Mouse (Mus musculus) CH12.LX (cell line): ENCODE results near the gene Dnm1.

ENCODE experiments used
- BHLHE40 ChIP-seq: IDR thresholded peaks from 2 replicates; pipeline ENCODE4 v1.6.1; 2011; ENCODE audit warnings: mild to moderate bottlenecking, low read depth, low read length, improper control_type of control experiment
- CHD2 ChIP-seq: IDR thresholded peaks from 2 replicates; pipeline ENCODE4 v1.6.1; 2011; ENCODE audit warnings: low read length, improper control_type of control experiment
- CTCF ChIP-seq, 2 experiments: IDR thresholded peaks in 1 of 2; conservative IDR thresholded peaks in 1 of 2; 2 replicates each; pipeline ENCODE4 v1.5.1; 2011 to 2012; ENCODE audit warnings: low read depth in 2 of 2, low read length in 2 of 2, improper control_type of control experiment in 1 of 2, inconsistent platforms in 1 of 2, mild to moderate bottlenecking in 1 of 2, moderate library complexity in 1 of 2
- EP300 ChIP-seq: IDR thresholded peaks from 2 replicates; pipeline ENCODE4 v1.6.1; 2011; ENCODE audit warnings: low read length, improper control_type of control experiment
- ETS1 ChIP-seq: conservative IDR thresholded peaks from 2 replicates; pipeline ENCODE4 v1.6.1; 2012; ENCODE audit warnings: low read depth, mild to moderate bottlenecking, inconsistent platforms, low read length, improper control_type of control experiment, moderate library complexity
- JUND ChIP-seq: conservative IDR thresholded peaks from 2 replicates; pipeline ENCODE4 v1.6.1; 2011; ENCODE audit warnings: low read depth, low read length, improper control_type of control experiment
- MAFK ChIP-seq: IDR thresholded peaks from 2 replicates; pipeline ENCODE4 v1.6.1; 2011; ENCODE audit warnings: low read length, improper control_type of control experiment; ENCODE audit not compliant: insufficient replicate concordance
- MAX ChIP-seq: IDR thresholded peaks from 2 replicates; pipeline ENCODE4 v1.6.1; 2011; ENCODE audit warnings: low read length, improper control_type of control experiment
- NELFE ChIP-seq: IDR thresholded peaks from 2 replicates; pipeline ENCODE4 v1.6.1; 2011; ENCODE audit warnings: low read depth, low read length, improper control_type of control experiment
- POLR2A ChIP-seq: IDR thresholded peaks from 2 replicates; pipeline ENCODE4 v1.6.1; 2011; ENCODE audit warnings: low read depth, mild to moderate bottlenecking, improper control_type of control experiment, low read length
- TCF12 ChIP-seq: IDR thresholded peaks from 2 replicates; pipeline ENCODE4 v1.6.1; 2014; ENCODE audit warnings: low read depth, mild to moderate bottlenecking, inconsistent platforms, low read length, improper control_type of control experiment
- USF1 ChIP-seq: IDR thresholded peaks from 2 replicates; pipeline ENCODE4 v1.6.1; 2014; ENCODE audit warnings: low read depth, mild to moderate bottlenecking, inconsistent platforms, low read length, improper control_type of control experiment
- ZKSCAN1 ChIP-seq: IDR thresholded peaks from 2 replicates; pipeline ENCODE4 v1.6.1; 2012; ENCODE audit warnings: low read depth, inconsistent platforms, low read length, improper control_type of control experiment, borderline replicate concordance

DNA sequence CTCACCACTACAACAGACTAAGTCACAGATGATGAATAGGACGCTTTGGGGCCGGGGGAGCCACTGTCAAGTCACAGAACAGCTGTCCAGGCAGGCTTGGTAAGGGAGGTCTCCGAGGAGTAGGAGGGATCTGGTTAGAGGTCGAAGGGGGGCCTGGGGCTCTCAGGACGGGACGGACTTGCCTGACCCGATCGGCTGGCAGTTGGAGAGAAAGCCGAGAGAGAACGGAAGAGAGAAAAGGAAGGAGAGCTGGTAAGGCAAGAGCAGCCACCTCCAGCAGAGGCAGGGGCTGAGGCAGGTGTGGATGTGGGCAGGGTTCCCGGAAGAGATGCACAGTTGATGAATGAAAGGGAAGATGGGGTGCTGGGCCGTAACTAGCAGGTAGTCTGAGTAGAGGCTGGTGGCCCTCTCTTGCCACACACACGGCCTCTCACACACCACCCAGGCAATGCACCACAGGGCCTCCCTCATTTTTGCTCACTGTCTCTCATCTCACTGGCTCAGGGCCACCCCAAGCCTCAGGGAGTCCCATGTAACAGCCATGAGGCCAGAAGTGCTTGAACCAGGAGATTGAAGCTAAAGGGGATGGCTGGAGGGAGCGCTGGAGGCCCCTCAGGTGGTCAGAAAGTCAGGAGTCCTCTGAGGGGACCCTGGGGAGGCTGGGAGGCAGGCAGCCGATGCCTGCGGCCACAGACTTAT, 44.1 kb downstream of the Dnm1 start:
- TF ChIP-seq TCF12 (no peak), CTCF (conservative IDR thresholded peaks at IDR 0.05 in 1 of 2, IDR thresholded peaks at IDR 0.05 in 1 of 2; ENCODE audit: low read depth in 2 of 2, low read length in 2 of 2) (no peak), POLR2A (no peak), ZKSCAN1 (no peak), MAFK (no peak), EP300 (no peak), USF1 (no peak), ETS1 (no peak), MAX (no peak), BHLHE40 (no peak), CHD2 (no peak), NELFE (no peak), JUND (no peak)
